Mouse (Mus musculus): ENCODE data around the gene Srebf2. TPM values are rescaled to one million over a fixed set of nuclear protein-coding genes. Genes with fewer than 3 reads are reported as not detected.
A peak's percentile ranks its signal among the peaks of the same experiment; 100 is the strongest.

Gene Srebf2
- polyA plus RNA-seq, 1 experiment: not detected

- Histone ChIP-seq H3K4me1 (ENCODE audit: control insufficient read depth, insufficient read depth, low read length) (peaks cover 36% of the 10 kb centered on the region), H3K27ac (ENCODE audit: insufficient read depth, low read depth, low read length) (no peak overlapping the region), H3K4me3 (ENCODE audit: insufficient read depth, low read depth, low read length) (no peak overlapping the region)
- WGBS: 72% methylated on average over 12 of the region's 12 CpGs
- TF ChIP-seq CTCF (IDR thresholded peaks at IDR 0.05; ENCODE audit: insufficient read depth, low read depth, low read length) (no peak), POLR2A (IDR thresholded peaks at IDR 0.05; ENCODE audit: insufficient read depth, low read depth, low read length) (no peak)
Observed at GRCm38 (mm10) chr15:82161965-82162600, 15.1 kb downstream of the Srebf2 start.

- no peak overlapping the region for H3K27ac ChIP-seq (ENCODE audit: insufficient read depth, low read depth, low read length)
- H3K4me3 ChIP-seq (ENCODE audit: insufficient read depth, low read depth, low read length): no peak overlapping the region
- TF ChIP-seq POLR2A (IDR thresholded peaks at IDR 0.05; ENCODE audit: insufficient read depth, low read depth, low read length): no peak
- no peak for TF ChIP-seq CTCF (IDR thresholded peaks at IDR 0.05; ENCODE audit: insufficient read depth, low read depth, low read length)
- peaks cover 43% of the 10 kb centered on the region for H3K4me1 ChIP-seq (ENCODE audit: control insufficient read depth, insufficient read depth, low read length)
- WGBS: 75% methylated on average over 10 of the region's 10 CpGs
Observed at GRCm38 (mm10) chr15:82163356-82164060, 16.5 kb downstream of the Srebf2 start.

GRCm38 (mm10) chr15:82164061-82164399 lies 17.0 kb downstream of the Srebf2 start:
- no peak for TF ChIP-seq POLR2A (IDR thresholded peaks at IDR 0.05; ENCODE audit: insufficient read depth, low read depth, low read length)
- no peak for TF ChIP-seq CTCF (IDR thresholded peaks at IDR 0.05; ENCODE audit: insufficient read depth, low read depth, low read length)
- H3K4me1 ChIP-seq (ENCODE audit: control insufficient read depth, insufficient read depth, low read length): peaks cover 42% of the 10 kb centered on the region
- H3K4me3 ChIP-seq (ENCODE audit: insufficient read depth, low read depth, low read length): no peak overlapping the region
- H3K27ac ChIP-seq (ENCODE audit: insufficient read depth, low read depth, low read length): no peak overlapping the region
- WGBS: 67% methylated on average over 4 of the region's 4 CpGs

- H3K4me1 ChIP-seq (ENCODE audit: control insufficient read depth, insufficient read depth, low read length): peaks cover 42% of the 10 kb centered on the region
- 68% methylated on average over 7 of the region's 7 CpGs for WGBS
Observed at GRCm38 (mm10) chr15:82164496-82164895, 17.5 kb downstream of the Srebf2 start.

GRCm38 (mm10) chr15:82165332-82166239 lies 18.6 kb downstream of the Srebf2 start:
- WGBS: 46% methylated on average over 8 of the region's 8 CpGs
- peaks cover 42% of the 10 kb centered on the region for H3K4me1 ChIP-seq (ENCODE audit: control insufficient read depth, insufficient read depth, low read length)
- no peak overlapping the region for H3K27ac ChIP-seq (ENCODE audit: insufficient read depth, low read depth, low read length)

More at GRCm38 (mm10) chr15:82164496-82164895, 17.5 kb downstream of the Srebf2 start:
- H3K4me3 ChIP-seq (ENCODE audit: insufficient read depth, low read depth, low read length): no peak overlapping the region
- H3K27ac ChIP-seq (ENCODE audit: insufficient read depth, low read depth, low read length): no peak overlapping the region
- TF ChIP-seq CTCF (IDR thresholded peaks at IDR 0.05; ENCODE audit: insufficient read depth, low read depth, low read length) (no peak), POLR2A (IDR thresholded peaks at IDR 0.05; ENCODE audit: insufficient read depth, low read depth, low read length) (no peak)

GRCm38 (mm10) chr15:82166240-82167100 lies 19.5 kb downstream of the Srebf2 start:
- TF ChIP-seq CTCF (IDR thresholded peaks at IDR 0.05; ENCODE audit: insufficient read depth, low read depth, low read length): no peak
- no peak for TF ChIP-seq POLR2A (IDR thresholded peaks at IDR 0.05; ENCODE audit: insufficient read depth, low read depth, low read length)

More at GRCm38 (mm10) chr15:82165332-82166239, 18.6 kb downstream of the Srebf2 start:
- TF ChIP-seq POLR2A (IDR thresholded peaks at IDR 0.05; ENCODE audit: insufficient read depth, low read depth, low read length) (no peak), CTCF (IDR thresholded peaks at IDR 0.05; ENCODE audit: insufficient read depth, low read depth, low read length) (no peak)
- no peak overlapping the region for H3K4me3 ChIP-seq (ENCODE audit: insufficient read depth, low read depth, low read length)

GRCm38 (mm10) chr15:82167201-82168168 lies 20.5 kb downstream of the Srebf2 start:
- H3K27ac ChIP-seq (ENCODE audit: insufficient read depth, low read depth, low read length): no peak overlapping the region
- peaks cover 36% of the 10 kb centered on the region for H3K4me1 ChIP-seq (ENCODE audit: control insufficient read depth, insufficient read depth, low read length)
- H3K4me3 ChIP-seq (ENCODE audit: insufficient read depth, low read depth, low read length): no peak overlapping the region
- WGBS: 57% methylated on average over 23 of the region's 23 CpGs
- TF ChIP-seq POLR2A (IDR thresholded peaks at IDR 0.05; ENCODE audit: insufficient read depth, low read depth, low read length) (no peak), CTCF (IDR thresholded peaks at IDR 0.05; ENCODE audit: insufficient read depth, low read depth, low read length) (no peak)

More at GRCm38 (mm10) chr15:82166240-82167100, 19.5 kb downstream of the Srebf2 start:
- peaks cover 37% of the 10 kb centered on the region for H3K4me1 ChIP-seq (ENCODE audit: control insufficient read depth, insufficient read depth, low read length)
- H3K27ac ChIP-seq (ENCODE audit: insufficient read depth, low read depth, low read length): 0 out of 2 replicates have a peak overlapping the region, but pooled peaks have one; percentile 0
- no peak overlapping the region for H3K4me3 ChIP-seq (ENCODE audit: insufficient read depth, low read depth, low read length)
- WGBS: 40% methylated on average over 22 of the region's 22 CpGs
